Mouse (Mus musculus) kidney, embryonic 16.5 days (tissue): ENCODE results near the gene Glmn. TPM values are rescaled to one million over a fixed set of nuclear protein-coding genes. Genes with fewer than 3 reads are reported as not detected.

Source experiments
- ATAC-seq: fragments of 200-750 bp; cut with Nextera tagmentation; 2 replicates; pipeline ENCODE4 v1.8.0; 2017; ENCODE audit warnings: moderate TSS enrichment; ENCODE audit not compliant: low FRiP score, low TSS enrichment
- H3K27ac ChIP-seq: fragments of 300-500 bp; sonication (generic); 2 replicates; pipeline ENCODE4 v1.5.1; 2014; ENCODE audit warnings: low read length
- H3K27me3 ChIP-seq: fragments of 300-500 bp; sonication (generic); 2 replicates; pipeline ENCODE4 v1.6.1; 2014; ENCODE audit warnings: low read length, control low read depth, mixed read lengths; ENCODE audit not compliant: insufficient read depth
- H3K36me3 ChIP-seq: fragments of 300-500 bp; sonication (generic); 2 replicates; pipeline ENCODE4 v1.6.1; 2014; ENCODE audit warnings: low read length, control low read depth, mixed read lengths; ENCODE audit not compliant: insufficient read depth
- H3K4me1 ChIP-seq: fragments of 300-500 bp; sonication (generic); 2 replicates; pipeline ENCODE4 v1.6.1; 2014; ENCODE audit warnings: low read length, control low read depth, mixed read lengths; ENCODE audit not compliant: insufficient read depth
- H3K4me2 ChIP-seq: fragments of 300-500 bp; sonication (generic); replicated peaks from 2 replicates; pipeline ENCODE4 v1.6.1; 2014; ENCODE audit warnings: low read depth, low read length
- H3K4me3 ChIP-seq: fragments of 300-500 bp; sonication (generic); 2 replicates; pipeline ENCODE4 v1.5.1; 2014; ENCODE audit warnings: mild to moderate bottlenecking, low read length
- H3K9ac ChIP-seq: fragments of 300-500 bp; sonication (generic); replicated peaks from 2 replicates; pipeline ENCODE4 v1.6.1; 2014; ENCODE audit warnings: low read length
- H3K9me3 ChIP-seq: fragments of 300-500 bp; sonication (generic); 2 replicates; pipeline ENCODE4 v1.6.1; 2016; ENCODE audit warnings: low read length, control low read depth
- WGBS: fragments of 180-500 bp; shearing (Covaris S2); extraction: QIAGEN DNeasy Blood & Tissue Kit; methylation state at CpG from one replicate; pipeline ENCODE4 v1.1.7; 2014; 5-methylcytosine and 5-hydroxymethylcytosine counted together
- polyA plus RNA-seq: library from polyadenylated mRNA; unstranded; fragments of >200 nt; fragmentation: Nextera tagmentation; extraction: Ambion mirVana; gene quantifications from 2 replicates; pipeline ENCODE4 v1.2.1, GENCODE M21; 2015

Gene Glmn
- polyA plus RNA-seq, 1 experiment from 2014 or later = 25.7 TPM

DNA sequence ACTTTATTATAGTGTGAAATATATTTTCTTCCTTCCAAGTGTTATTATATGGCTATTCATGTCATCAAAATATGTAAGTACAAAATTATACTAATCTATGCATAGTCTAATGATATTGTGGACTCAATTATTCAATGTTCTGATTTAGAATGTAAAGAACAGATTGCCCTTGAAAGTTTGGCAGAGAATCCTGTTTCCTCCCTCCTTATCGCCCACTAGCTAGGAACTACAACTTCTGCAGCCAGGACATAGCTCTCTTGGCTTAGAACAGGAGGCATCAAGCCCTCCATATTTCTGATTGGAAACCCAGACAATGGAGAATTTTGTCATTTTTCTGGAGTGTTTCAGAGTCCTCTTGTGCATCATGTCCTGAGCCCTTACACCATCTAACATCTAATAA is 96.9 kb downstream of the Glmn start:
- Histone ChIP-seq H3K4me1 (no peaks in the 10 kb centered on the region), H3K27me3 (no peaks in the 10 kb centered on the region), H3K9ac (no peak overlapping the region), H3K9me3 (no peaks in the 10 kb centered on the region), H3K36me3 (peaks cover 3% of the 10 kb centered on the region; the same call in 1 of the 2 replicates), H3K27ac (no peak overlapping the region), H3K4me2 (no peak overlapping the region), H3K4me3 (no peak overlapping the region)
- ATAC-seq = no peak
- 95% methylated on average over 1 of the region's 1 CpGs for WGBS

- Histone ChIP-seq H3K36me3 (peaks cover 3% of the 10 kb centered on the region; the same call in 1 of the 2 replicates), H3K27me3 (no peaks in the 10 kb centered on the region), H3K4me3 (no peak overlapping the region), H3K27ac (no peak overlapping the region), H3K4me1 (no peaks in the 10 kb centered on the region), H3K4me2 (no peak overlapping the region), H3K9me3 (no peaks in the 10 kb centered on the region), H3K9ac (no peak overlapping the region)
- 90% methylated on average over 5 of the region's 5 CpGs for WGBS
- no peak for ATAC-seq
Measured at GRCm38 (mm10) chr5:107499891-107500535, 97.7 kb downstream of the Glmn start.

Other genes starting within 250 kb of the Glmn start
- 1.1 and 1.2 TPM in 2 replicates for gene Ephx4, start 195.2 kb downstream of the Glmn start, polyA plus RNA-seq
- gene Lpcat2b, start 166.3 kb downstream of the Glmn start, polyA plus RNA-seq = not detected in 2 replicates
- gene Btbd8, start 159.9 kb downstream of the Glmn start, polyA plus RNA-seq = 2.7 and 5.3 TPM in 2 replicates
- gene Gm42669, start 90.3 kb downstream of the Glmn start, polyA plus RNA-seq = 0.41 and 0.62 TPM in 2 replicates
- 0.09 and 0.12 TPM in 2 replicates for gene 1700028K03Rik, start 63.2 kb downstream of the Glmn start, polyA plus RNA-seq
- gene Rpap2, start 515 bp downstream of the Glmn start, polyA plus RNA-seq = 17.2 and 18.6 TPM in 2 replicates
- gene Gfi1, start 128.1 kb upstream of the Glmn start, polyA plus RNA-seq = not detected in 2 replicates
- 0.15 and 0.33 TPM in 2 replicates for gene Ube2d2b, start 232.2 kb upstream of the Glmn start, polyA plus RNA-seq